Mouse (Mus musculus) midbrain, postnatal 0 days (tissue): ENCODE measurements around the gene Marc2. TPM values are rescaled to one million over a fixed set of nuclear protein-coding genes. Genes with fewer than 3 reads are reported as not detected.

ENCODE experiments used
- ATAC-seq: fragments of 200-750 bp; cut with Nextera tagmentation; 2 replicates; pipeline ENCODE4 v1.8.0; 2017; ENCODE audit warnings: moderate number of reproducible peaks, mild to moderate bottlenecking, moderate TSS enrichment, moderate library complexity; ENCODE audit not compliant: low FRiP score
- DNase-seq: peaks from one replicate; pipeline ENCODE4 v3.0.0-alpha.2; 2015; ENCODE audit warnings: low spot score
- H3K27ac ChIP-seq: fragments of 300-500 bp; sonication (generic); 2 replicates; pipeline ENCODE4 v1.5.1; 2014; ENCODE audit warnings: low read depth, mild to moderate bottlenecking, low read length, mixed read lengths
- H3K27me3 ChIP-seq: fragments of 300-500 bp; sonication (generic); 2 replicates; pipeline ENCODE4 v1.6.1; 2014; ENCODE audit warnings: low read length, control low read depth, mixed read lengths; ENCODE audit not compliant: insufficient read depth
- H3K36me3 ChIP-seq: fragments of 300-500 bp; sonication (generic); 2 replicates; pipeline ENCODE4 v1.6.1; 2014; ENCODE audit warnings: low read length, control low read depth, mixed read lengths; ENCODE audit not compliant: insufficient read depth
- H3K4me1 ChIP-seq: fragments of 300-500 bp; sonication (generic); 2 replicates; pipeline ENCODE4 v1.6.1; 2014; ENCODE audit warnings: mild to moderate bottlenecking, control low read depth, antibody characterized with exemption, low read length, mixed read lengths; ENCODE audit not compliant: insufficient read depth
- H3K4me2 ChIP-seq: fragments of 300-500 bp; sonication (generic); 2 replicates; pipeline ENCODE4 v1.6.1; 2014; ENCODE audit warnings: low read depth, mild to moderate bottlenecking, low read length, mixed read lengths; ENCODE audit not compliant: poor library complexity, severe bottlenecking
- H3K4me3 ChIP-seq: fragments of 300-500 bp; sonication (generic); 2 replicates; pipeline ENCODE4 v1.5.1; 2014; ENCODE audit warnings: low read depth, mild to moderate bottlenecking, low read length, moderate library complexity
- H3K9ac ChIP-seq: fragments of 300-500 bp; sonication (generic); replicated peaks from 2 replicates; pipeline ENCODE4 v1.6.1; 2014; ENCODE audit warnings: mild to moderate bottlenecking, low read length, moderate library complexity, mixed read lengths; ENCODE audit not compliant: poor library complexity, severe bottlenecking
- H3K9me3 ChIP-seq: fragments of 300-500 bp; sonication (generic); 2 replicates; pipeline ENCODE4 v1.6.1; 2016; ENCODE audit warnings: low read length, control low read depth
- CTCF ChIP-seq: IDR thresholded peaks from 2 replicates; pipeline ENCODE4 v1.5.1; 2016; ENCODE audit warnings: antibody characterized with exemption, mild to moderate bottlenecking
- WGBS: fragments of 180-500 bp; shearing (Covaris S2); extraction: QIAGEN DNeasy Blood & Tissue Kit; methylation state at CpG from one replicate; pipeline ENCODE4 v1.1.7; 2014; 5-methylcytosine and 5-hydroxymethylcytosine counted together
- polyA plus RNA-seq: library from polyadenylated mRNA; unstranded; fragments of >200 nt; fragmentation: Nextera tagmentation; extraction: Ambion mirVana; gene quantifications from 2 replicates; pipeline ENCODE4 v1.2.1, GENCODE M21; 2015
- total RNA-seq: library from RNA; depleted of rRNA; stranded (reverse); fragments of >200 nt; gene quantifications from 2 replicates; pipeline ENCODE4 v1.2.3, GENCODE M21; 2014

The Marc2 gene
- total and polyA plus RNA-seq, 2 experiments from 2014 or later = 46.3 to 121 TPM

GRCm38 (mm10) chr1:184809578-184810001, 36.7 kb downstream of the Marc2 start:
- ATAC-seq (no peak), DNase-seq (no peak)
- H3K4me3 ChIP-seq = no peak overlapping the region
- 0 out of 2 replicates have a peak, but pooled peaks cover 3% of the 10 kb centered on the region for H3K36me3 ChIP-seq
- 78% methylated on average over 6 of the region's 6 CpGs for WGBS
- H3K4me1 ChIP-seq = no peaks in the 10 kb centered on the region
- TF ChIP-seq CTCF = no peak
- H3K27me3 ChIP-seq = peaks cover 7% of the 10 kb centered on the region; the same call in 1 of the 2 replicates
- H3K4me2 ChIP-seq = no peak overlapping the region
- no peak overlapping the region for H3K27ac ChIP-seq
- no peak overlapping the region for H3K9ac ChIP-seq
- H3K9me3 ChIP-seq = no peaks in the 10 kb centered on the region

- Histone ChIP-seq H3K9me3 (no peaks in the 10 kb centered on the region), H3K9ac (no peak overlapping the region), H3K27me3 (peaks cover 7% of the 10 kb centered on the region; the same call in 1 of the 2 replicates), H3K36me3 (0 out of 2 replicates have a peak, but pooled peaks cover 3% of the 10 kb centered on the region), H3K4me2 (no peak overlapping the region), H3K4me1 (no peaks in the 10 kb centered on the region), H3K4me3 (no peak overlapping the region), H3K27ac (no peak overlapping the region)
- WGBS = 89% methylated on average over 17 of the region's 17 CpGs
- TF ChIP-seq CTCF = no peak
- ATAC-seq (no peak), DNase-seq (no peak)
Measured at GRCm38 (mm10) chr1:184808418-184809012, 37.7 kb downstream of the Marc2 start.

- Histone ChIP-seq H3K9me3 (no peaks in the 10 kb centered on the region), H3K4me1 (no peaks in the 10 kb centered on the region), H3K27me3 (peaks cover 7% of the 10 kb centered on the region; the same call in 1 of the 2 replicates), H3K4me3 (no peak overlapping the region), H3K27ac (no peak overlapping the region), H3K9ac (no peak overlapping the region), H3K36me3 (0 out of 2 replicates have a peak, but pooled peaks cover 3% of the 10 kb centered on the region), H3K4me2 (no peak overlapping the region)
- 64% methylated on average over 15 of the region's 15 CpGs for WGBS
- no peak; the same call in 1 of the 2 replicates for TF ChIP-seq CTCF
- DNase-seq (no peak), ATAC-seq (no peak)
Measured at GRCm38 (mm10) chr1:184807627-184808417, 38.4 kb downstream of the Marc2 start.

GRCm38 (mm10) chr1:184807123-184807522, 39.1 kb downstream of the Marc2 start:
- DNase-seq (no peak), ATAC-seq (no peak)
- Histone ChIP-seq H3K9ac (no peak overlapping the region), H3K9me3 (no peaks in the 10 kb centered on the region), H3K27ac (no peak overlapping the region), H3K27me3 (peaks cover 7% of the 10 kb centered on the region; the same call in 1 of the 2 replicates), H3K36me3 (no peaks in the 10 kb centered on the region), H3K4me3 (no peak overlapping the region), H3K4me1 (no peaks in the 10 kb centered on the region), H3K4me2 (no peak overlapping the region)
- no peak for TF ChIP-seq CTCF
- WGBS = 77% methylated on average over 7 of the region's 7 CpGs

- H3K4me1 ChIP-seq = no peaks in the 10 kb centered on the region
- DNase-seq = no peak
- H3K36me3 ChIP-seq = no peaks in the 10 kb centered on the region
- H3K4me2 ChIP-seq = no peak overlapping the region
- H3K27me3 ChIP-seq = peaks cover 3% of the 10 kb centered on the region; the same call in 1 of the 2 replicates
- no peak overlapping the region for H3K27ac ChIP-seq
- no peaks in the 10 kb centered on the region for H3K9me3 ChIP-seq
- ATAC-seq = no peak
- H3K4me3 ChIP-seq = no peak overlapping the region
- TF ChIP-seq CTCF = no peak
- H3K9ac ChIP-seq = no peak overlapping the region
- whole genome bisulfite sequencing = 93% methylated on average over 4 of the region's 4 CpGs
Measured at GRCm38 (mm10) chr1:184805749-184806148, 40.5 kb downstream of the Marc2 start.
